Mouse (Mus musculus) monocyte, adult 2 months (primary cell): ENCODE results near the gene Kdelc2.

Experiments
- DNase-seq, 2 experiments: peaks; one replicate each; pipeline ENCODE4 v3.0.0; 2022; ENCODE audit warnings: low spot score in 2 of 2, low read depth in 1 of 2

Kdelc2 gene

GRCm38 (mm10) chr9:53450609-53451008 is 66.8 kb downstream of the Kdelc2 start:
- no peak for DNase-seq
